Mouse (Mus musculus): ENCODE measurements around the gene Kif27.

DNA sequence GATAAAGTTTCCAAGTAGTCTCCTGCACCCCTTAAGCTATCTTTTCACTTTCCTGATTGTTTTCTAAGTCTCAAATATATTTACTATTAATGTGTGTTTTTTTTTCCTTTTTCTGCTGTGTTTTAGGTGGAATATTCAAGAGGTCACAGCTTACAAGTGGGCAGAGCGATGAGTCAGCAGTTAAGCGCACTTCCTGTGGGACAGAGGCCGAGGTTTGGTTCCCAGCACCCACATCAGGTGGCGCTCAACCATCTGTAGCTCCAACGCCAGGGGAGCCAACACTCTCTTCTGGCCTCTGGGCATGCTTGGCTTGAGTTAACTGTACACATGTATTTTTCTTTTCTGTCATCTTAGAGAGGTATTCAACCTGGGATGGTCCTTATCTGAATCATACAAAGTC is 51.5 kb downstream of the Kif27 start:
- TF ChIP-seq CTCF (IDR thresholded peaks at IDR 0.05; ENCODE audit: low read depth, low read length) (no peak), POLR2A (IDR thresholded peaks at IDR 0.05; ENCODE audit: extremely low read depth, insufficient read depth, low read length) (no peak)
